In genomic region chr6:94413987-94414360, GRCm38 (mm10) we compare ENCODE assay signal across 12 mouse cellular contexts.
A peak's percentile ranks its signal among the peaks of the same experiment; 100 is the strongest.
DNase-seq lines count a peak whose midpoint lies in the region; ATAC-seq and TF ChIP-seq lines count a peak whose summit lies in the region.
"Had no signal": no experiment of that assay in that cellular context is flagged by ENCODE, and none has a peak within 500 bp of the region (broad histone marks: within the 10 kb centered on the region; RNA-seq: fewer than 3 reads in every experiment).

No protein-coding gene starts in this region.

- peak overlapping the region; percentile 31; the same call in 1 of the 2 replicates for H3K9ac ChIP-seq in heart, postnatal 0 days (replicated peaks; ENCODE audit: low read depth, low read length)
- no peak overlapping the region for H3K9ac ChIP-seq in intestine, embryonic 15.5 days
- no peak overlapping the region for H3K9ac ChIP-seq in forebrain, postnatal 0 days
- H3K9ac ChIP-seq: hindbrain, embryonic 14.5 days; liver, embryonic 13.5 days had no signal

- H3K27ac ChIP-seq in heart, postnatal 0 days (ENCODE audit: low read depth), result peak overlapping the region; percentile 93
- no peak overlapping the region for H3K27ac ChIP-seq in intestine, embryonic 15.5 days
- H3K27ac ChIP-seq in forebrain, postnatal 0 days (ENCODE audit: low read depth, low read length), result no peak overlapping the region
- H3K27ac ChIP-seq: hindbrain, embryonic 14.5 days; liver, embryonic 13.5 days had no signal

- intact Hi-C loops in heart, postnatal 25 days (cut with DNase I), result no loop called here

- no peaks in the 10 kb centered on the region for H3K36me3 ChIP-seq in heart, postnatal 0 days (replicated peaks; ENCODE audit: control insufficient read depth, insufficient read depth, low read length)
- no peaks in the 10 kb centered on the region for H3K36me3 ChIP-seq in intestine, embryonic 15.5 days
- H3K36me3 ChIP-seq in forebrain, postnatal 0 days (ENCODE audit: insufficient read depth), result no peaks in the 10 kb centered on the region
- H3K36me3 ChIP-seq: liver, embryonic 13.5 days had no signal

- 0 out of 2 replicates have a peak, but pooled peaks cover 12% of the 10 kb centered on the region for H3K4me1 ChIP-seq in heart, postnatal 0 days (ENCODE audit: control insufficient read depth, insufficient read depth)
- H3K4me1 ChIP-seq in intestine, embryonic 15.5 days (replicated peaks), result no peaks in the 10 kb centered on the region
- H3K4me1 ChIP-seq in forebrain, postnatal 0 days (ENCODE audit: insufficient read depth), result no peaks in the 10 kb centered on the region
- H3K4me1 ChIP-seq: liver, embryonic 13.5 days had no signal

- peak overlapping the region; percentile 24 for H3K4me2 ChIP-seq in heart, postnatal 0 days (ENCODE audit: low read depth, low read length)
- H3K4me2 ChIP-seq in intestine, embryonic 15.5 days (replicated peaks), result no peak overlapping the region
- no peak overlapping the region for H3K4me2 ChIP-seq in forebrain, postnatal 0 days (ENCODE audit: low read depth)
- H3K4me2 ChIP-seq: hindbrain, embryonic 14.5 days; liver, embryonic 13.5 days had no signal

- 13% methylated on average over 5 of the region's 5 CpGs for WGBS in heart, postnatal 0 days
- 58% methylated on average over 5 of the region's 5 CpGs for WGBS in intestine, embryonic 15.5 days
- WGBS in forebrain, postnatal 0 days, result 61% methylated on average over 5 of the region's 5 CpGs

- peak; percentile 94 for DNase-seq in heart, adult 11 months
- no peak for DNase-seq in heart, postnatal 25 days (ENCODE audit: low spot score)
- DNase-seq in cerebellum, adult 18-20 months, result peak; percentile 69 to 78
- peak; percentile 37 to 58 for DNase-seq in heart, adult 18-20 months
- peak; percentile 69 for DNase-seq in heart, postnatal 0 days (ENCODE audit: low spot score)
- DNase-seq in forebrain, postnatal 0 days, result no peak
- DNase-seq in spleen, adult 12 weeks (ENCODE audit: low spot score), result no peak
- DNase-seq: gastrocnemius, postnatal 10 days; liver, embryonic 13.5 days; thymus, postnatal 14 days had no signal

- no peaks in the 10 kb centered on the region for H3K27me3 ChIP-seq in heart, postnatal 0 days (ENCODE audit: control insufficient read depth, insufficient read depth, low read length)
- H3K27me3 ChIP-seq in intestine, embryonic 15.5 days (replicated peaks), result no peaks in the 10 kb centered on the region
- H3K27me3 ChIP-seq in forebrain, postnatal 0 days (ENCODE audit: insufficient read depth, low read length), result no peaks in the 10 kb centered on the region
- H3K27me3 ChIP-seq: liver, embryonic 13.5 days had no signal

- no peaks in the 10 kb centered on the region for H3K9me3 ChIP-seq in heart, postnatal 0 days (replicated peaks; ENCODE audit: control insufficient read depth, low read length)
- H3K9me3 ChIP-seq in intestine, embryonic 15.5 days, result no peaks in the 10 kb centered on the region
- no peaks in the 10 kb centered on the region for H3K9me3 ChIP-seq in forebrain, postnatal 0 days (ENCODE audit: low read length)
- H3K9me3 ChIP-seq: liver, embryonic 13.5 days had no signal

- ATAC-seq in heart, postnatal 0 days (ENCODE audit: insufficient read depth, low read depth), result peak; percentile 84
- no peak for ATAC-seq in intestine, embryonic 15.5 days
- ATAC-seq in forebrain, postnatal 0 days, result no peak

- no peak for TF ChIP-seq CTCF in heart, postnatal 0 days (IDR thresholded peaks at IDR 0.05; ENCODE audit: low read depth)
- TF ChIP-seq CTCF in forebrain, postnatal 0 days (IDR thresholded peaks at IDR 0.05; ENCODE audit: low read depth), result no peak

- H3K4me3 ChIP-seq in heart, postnatal 0 days (ENCODE audit: low read depth, low read length), result no peak overlapping the region
- H3K4me3 ChIP-seq in intestine, embryonic 15.5 days (replicated peaks), result no peak overlapping the region
- H3K4me3 ChIP-seq in forebrain, postnatal 0 days (ENCODE audit: low read depth, low read length), result no peak overlapping the region
- H3K4me3 ChIP-seq: liver, embryonic 13.5 days had no signal

- TF ChIP-seq EP300 in heart, postnatal 0 days (IDR thresholded peaks at IDR 0.05; ENCODE audit: low read depth), result no peak

Comparison
In these comparisons a context has a peak if more than half of its experiments do, and no peak if none do; other contexts are left out.
1. DNase-seq: peak in heart, adult 11 months (single experiment), cerebellum, adult 18-20 months (2 of 2), heart, adult 18-20 months (2 of 2) and heart, postnatal 0 days (single experiment); none in heart, postnatal 25 days (single experiment), forebrain, postnatal 0 days (single experiment) and spleen, adult 12 weeks (single experiment).